8 mouse cellular contexts compared by ENCODE assay signal in genomic region chr17:3610928-3611780, GRCm38 (mm10). TPM values are rescaled to one million over a fixed set of nuclear protein-coding genes. Genes with fewer than 3 reads are reported as not detected.
A peak's percentile ranks its signal among the peaks of the same experiment; 100 is the strongest.
DNase-seq lines count a peak whose midpoint lies in the region; ATAC-seq and TF ChIP-seq lines count a peak whose summit lies in the region.

No protein-coding gene starts in this region.

- peak overlapping the region; percentile 26 for H3K4me3 ChIP-seq in kidney, postnatal 0 days (replicated peaks; ENCODE audit: low read depth, low read length)
- peak overlapping the region; percentile 44 for H3K4me3 ChIP-seq in cortical plate, adult 2 months (ENCODE audit: insufficient read depth, low read length)
- peak overlapping the region; percentile 36 for H3K4me3 ChIP-seq in hindbrain, embryonic 13.5 days
- peak overlapping the region; percentile 23 for H3K4me3 ChIP-seq in limb, embryonic 15.5 days
- peak overlapping the region; percentile 15; the same call in 1 of the 2 replicates for H3K4me3 ChIP-seq in stomach, embryonic 15.5 days (replicated peaks)

- H3K9ac ChIP-seq in kidney, postnatal 0 days (ENCODE audit: low read depth, low read length), result peak overlapping the region; percentile 15; the same call in 1 of the 2 replicates
- peak overlapping the region; percentile 74 for H3K9ac ChIP-seq in hindbrain, embryonic 13.5 days
- H3K9ac ChIP-seq in limb, embryonic 15.5 days, result no peak overlapping the region
- H3K9ac ChIP-seq in stomach, embryonic 15.5 days, result no peak overlapping the region

- no peak for ATAC-seq in kidney, postnatal 0 days (replicated peaks; ENCODE audit: low FRiP score, low read depth)
- ATAC-seq in hindbrain, embryonic 13.5 days (ENCODE audit: low FRiP score), result peak; percentile 88
- no peak for ATAC-seq in limb, embryonic 15.5 days (ENCODE audit: insufficient number of reproducible peaks, low FRiP score, low TSS enrichment, low read depth)
- ATAC-seq in stomach, embryonic 15.5 days (ENCODE audit: insufficient read depth, low FRiP score, low read depth), result no peak
- ATAC-seq in CD4-positive, CD25-positive, alpha-beta regulatory T cell, adult 4 months, result no peak
- no peak for ATAC-seq in erythroid progenitor cell, adult 5-6 weeks (replicated peaks; ENCODE audit: low FRiP score, poor library complexity, severe bottlenecking)

- TF ChIP-seq CTCF in kidney, postnatal 0 days (IDR thresholded peaks at IDR 0.05; ENCODE audit: low read depth), result no peak
- TF ChIP-seq CTCF in cortical plate, adult 2 months (IDR thresholded peaks at IDR 0.05; ENCODE audit: extremely low read depth, insufficient read depth, low read length), result no peak

- WGBS in kidney, postnatal 0 days, result 10% methylated on average over 21 of the region's 21 CpGs
- WGBS in hindbrain, embryonic 13.5 days, result 16% methylated on average over 21 of the region's 21 CpGs
- WGBS in limb, embryonic 15.5 days, result 23% methylated on average over 21 of the region's 21 CpGs
- WGBS in stomach, embryonic 15.5 days, result 25% methylated on average over 21 of the region's 21 CpGs

- DNase-seq in kidney, postnatal 0 days (ENCODE audit: low spot score), result peak; percentile 22
- DNase-seq in kidney, adult 18-20 months, result no peak

- no peaks in the 10 kb centered on the region for H3K9me3 ChIP-seq in kidney, postnatal 0 days (replicated peaks; ENCODE audit: low read length)
- no peaks in the 10 kb centered on the region for H3K9me3 ChIP-seq in hindbrain, embryonic 13.5 days
- no peaks in the 10 kb centered on the region for H3K9me3 ChIP-seq in limb, embryonic 15.5 days
- H3K9me3 ChIP-seq in stomach, embryonic 15.5 days, result no peaks in the 10 kb centered on the region

- H3K36me3 ChIP-seq in kidney, postnatal 0 days (ENCODE audit: insufficient read depth, low read length), result no peaks in the 10 kb centered on the region
- no peaks in the 10 kb centered on the region for H3K36me3 ChIP-seq in hindbrain, embryonic 13.5 days
- H3K36me3 ChIP-seq in limb, embryonic 15.5 days, result no peaks in the 10 kb centered on the region
- no peaks in the 10 kb centered on the region for H3K36me3 ChIP-seq in stomach, embryonic 15.5 days

- H3K27me3 ChIP-seq in kidney, postnatal 0 days (ENCODE audit: insufficient read depth, low read length), result no peaks in the 10 kb centered on the region
- H3K27me3 ChIP-seq in hindbrain, embryonic 13.5 days, result no peaks in the 10 kb centered on the region
- H3K27me3 ChIP-seq in limb, embryonic 15.5 days, result no peaks in the 10 kb centered on the region
- H3K27me3 ChIP-seq in stomach, embryonic 15.5 days (replicated peaks), result no peaks in the 10 kb centered on the region

- H3K4me1 ChIP-seq in kidney, postnatal 0 days (replicated peaks; ENCODE audit: insufficient read depth, low read length), result no peaks in the 10 kb centered on the region
- no peaks in the 10 kb centered on the region for H3K4me1 ChIP-seq in cortical plate, adult 2 months (ENCODE audit: control insufficient read depth, insufficient read depth, low read length)
- peaks cover 17% of the 10 kb centered on the region for H3K4me1 ChIP-seq in hindbrain, embryonic 13.5 days (replicated peaks)
- H3K4me1 ChIP-seq in limb, embryonic 15.5 days, result no peaks in the 10 kb centered on the region
- no peaks in the 10 kb centered on the region for H3K4me1 ChIP-seq in stomach, embryonic 15.5 days

- no peak overlapping the region for H3K27ac ChIP-seq in kidney, postnatal 0 days
- H3K27ac ChIP-seq in cortical plate, adult 2 months (ENCODE audit: insufficient read depth, low read length), result 0 out of 2 replicates have a peak overlapping the region, but pooled peaks have one; percentile 43
- peak overlapping the region; percentile 96 for H3K27ac ChIP-seq in hindbrain, embryonic 13.5 days
- no peak overlapping the region for H3K27ac ChIP-seq in limb, embryonic 15.5 days
- H3K27ac ChIP-seq in stomach, embryonic 15.5 days, result no peak overlapping the region

- peak overlapping the region; percentile 45 for H3K4me2 ChIP-seq in kidney, postnatal 0 days (ENCODE audit: low read length)
- H3K4me2 ChIP-seq in hindbrain, embryonic 13.5 days, result peak overlapping the region; percentile 57
- H3K4me2 ChIP-seq in limb, embryonic 15.5 days, result peak overlapping the region; percentile 38
- peak overlapping the region; percentile 38 for H3K4me2 ChIP-seq in stomach, embryonic 15.5 days

- peak; percentile 49; the same call in 1 of the 2 replicates for TF ChIP-seq POLR2A in cortical plate, adult 2 months (IDR thresholded peaks at IDR 0.05; ENCODE audit: extremely low read depth, insufficient read depth, low read length)

RNA-seq across cellular contexts. Expression of gene Tfb1m, which starts 53.6 kb away (rescaled TPM):
- 13.3 and 15.0 TPM in 2 replicates for polyA plus RNA-seq in kidney, postnatal 0 days (2015; fragmentation: Nextera tagmentation; extraction: Ambion mirVana)
- polyA plus RNA-seq in cortical plate, adult 2 months (2012; rRNA removed), result 6.0 and 7.2 TPM in 2 replicates
- 14.0 and 14.5 TPM in 2 replicates for polyA plus RNA-seq in hindbrain, embryonic 13.5 days (2015; fragmentation: Nextera tagmentation; extraction: Ambion mirVana)
- polyA plus RNA-seq in limb, embryonic 15.5 days (2015; fragmentation: Nextera tagmentation; extraction: Ambion mirVana), result 14.4 and 14.8 TPM in 2 replicates
- polyA plus RNA-seq in stomach, embryonic 15.5 days (2015; fragmentation: Nextera tagmentation; extraction: Ambion mirVana), result 16.2 and 19.8 TPM in 2 replicates
- polyA plus RNA-seq in CD4-positive, CD25-positive, alpha-beta regulatory T cell, adult 4 months (2017; shearing (Covaris generic)), result 1 to 10 TPM; 9.7 to 10.0 TPM
- 16.2 and 18.4 TPM in 2 replicates for total RNA-seq in erythroid progenitor cell, adult 5-6 weeks (2015; ENCODE audit: low replicate concordance)
- total RNA-seq in erythroid progenitor cell, adult 5-6 weeks (2017; ENCODE audit: low replicate concordance), result 7.6 and 17.2 TPM in 2 replicates

Comparison
In these comparisons a context has a peak if more than half of its experiments do, and no peak if none do; other contexts are left out.
1. H3K27ac ChIP-seq: peak in cortical plate, adult 2 months (single experiment) and hindbrain, embryonic 13.5 days (single experiment); none in kidney, postnatal 0 days (single experiment), limb, embryonic 15.5 days (single experiment) and stomach, embryonic 15.5 days (single experiment).
2. H3K9ac ChIP-seq: peak in kidney, postnatal 0 days (single experiment) and hindbrain, embryonic 13.5 days (single experiment); none in limb, embryonic 15.5 days (single experiment) and stomach, embryonic 15.5 days (single experiment).
3. Peak in every context shown above with its lines, with median percentiles within 50 percentile points of each other: H3K4me2 ChIP-seq and H3K4me3 ChIP-seq.